Mouse (Mus musculus): ENCODE results near the gene Nbeal2. TPM values are rescaled to one million over a fixed set of nuclear protein-coding genes. Genes with fewer than 3 reads are reported as not detected.

Nbeal2 gene
- 3.5 and 3.9 TPM in 2 replicates for polyA plus RNA-seq (2012; rRNA removed)

GRCm38 (mm10) chr9:110653655-110654461 is at the start of gene Nbeal2:
Gene Nbeal2, minus strand, starts transcription at chr9:110654161.

GRCm38 (mm10) chr9:110656249-110657221 is 2.6 kb upstream of the Nbeal2 start, which contains the start of gene Ccdc12:
Gene Ccdc12, plus strand, starts transcription at chr9:110656503.

GRCm38 (mm10) chr9:110624361-110625166 is 29.4 kb downstream of the Nbeal2 start, which contains the start of gene Nradd:
Gene Nradd, minus strand, starts transcription at chr9:110624452.

Other genes with a start within 250 kb of the Nbeal2 start
- gene Ptpn23, start 245.9 kb downstream of the Nbeal2 start, polyA plus RNA-seq (2012; rRNA removed), result 3.2 and 4.1 TPM in 2 replicates
- 30.1 and 49.8 TPM in 2 replicates for gene Ngp, start 234.4 kb downstream of the Nbeal2 start, polyA plus RNA-seq (2012; rRNA removed)
- 2.6 and 2.8 TPM in 2 replicates for gene Klhl18, start 177.5 kb downstream of the Nbeal2 start, polyA plus RNA-seq (2012; rRNA removed)
- 0.14 and 0.15 TPM in 2 replicates for gene Kif9, start 177.2 kb downstream of the Nbeal2 start, polyA plus RNA-seq (2012; rRNA removed)
- gene Setd2, start 121.6 kb downstream of the Nbeal2 start, polyA plus RNA-seq (2012; rRNA removed), result 25.9 and 27.1 TPM in 2 replicates
- 1.4 and 1.7 TPM in 2 replicates for gene Nradd, start 29.7 kb downstream of the Nbeal2 start, polyA plus RNA-seq (2012; rRNA removed)
- gene Ccdc12, start 2.3 kb upstream of the Nbeal2 start, polyA plus RNA-seq (2012; rRNA removed), result 71.9 and 74.5 TPM in 2 replicates
- gene Myl3, start 87.7 kb upstream of the Nbeal2 start, polyA plus RNA-seq (2012; rRNA removed), result 0.06 and 1.3 TPM in 2 replicates
- 3.4 and 3.6 TPM in 2 replicates for gene Pth1r, start 93.0 kb upstream of the Nbeal2 start, polyA plus RNA-seq (2012; rRNA removed)
- 0.02 TPM in 1 of 2 replicates, not detected in the other for gene Prss42, start 144.0 kb upstream of the Nbeal2 start, polyA plus RNA-seq (2012; rRNA removed)
- gene Prss44, start 159.8 kb upstream of the Nbeal2 start, polyA plus RNA-seq (2012; rRNA removed), result not detected in 2 replicates
- not detected in 2 replicates for gene Prss43, start 172.5 kb upstream of the Nbeal2 start, polyA plus RNA-seq (2012; rRNA removed)
- gene Prss45, start 180.4 kb upstream of the Nbeal2 start, polyA plus RNA-seq (2012; rRNA removed), result not detected in 2 replicates
- not detected in 2 replicates for gene Prss46, start 190.3 kb upstream of the Nbeal2 start, polyA plus RNA-seq (2012; rRNA removed)
- 6.5 and 7.0 TPM in 2 replicates for gene Prss50, start 203.8 kb upstream of the Nbeal2 start, polyA plus RNA-seq (2012; rRNA removed)
- gene Als2cl, start 225.7 kb upstream of the Nbeal2 start, polyA plus RNA-seq (2012; rRNA removed), result 2.4 and 3.5 TPM in 2 replicates
- 0.88 and 1.3 TPM in 2 replicates for gene Tmie, start 226.0 kb upstream of the Nbeal2 start, polyA plus RNA-seq (2012; rRNA removed)

Data from liver, embryonic 14 days (tissue).